Comparison of ENCODE assay signal across 7 mouse cellular contexts in genomic region chrX:155337905-155338721, GRCm38 (mm10). TPM values are rescaled to one million over a fixed set of nuclear protein-coding genes. Genes with fewer than 3 reads are reported as not detected.
A peak's percentile ranks its signal among the peaks of the same experiment; 100 is the strongest.
DNase-seq lines count a peak whose midpoint lies in the region; ATAC-seq lines count a peak whose summit lies in the region.

No protein-coding gene starts in this region.

- H3K4me3 ChIP-seq in intestine, embryonic 14.5 days (ENCODE audit: low read depth, low read length): peak overlapping the region; percentile 52
- H3K4me3 ChIP-seq in midbrain, embryonic 11.5 days (ENCODE audit: low read depth, low read length): peak overlapping the region; percentile 53

- 19% methylated on average over 48 of the region's 49 CpGs for WGBS in intestine, embryonic 14.5 days
- WGBS in midbrain, embryonic 11.5 days: 16% methylated on average over 40 of the region's 49 CpGs

- no peaks in the 10 kb centered on the region for H3K27me3 ChIP-seq in intestine, embryonic 14.5 days (replicated peaks; ENCODE audit: control insufficient read depth, insufficient read depth, low read length)
- H3K27me3 ChIP-seq in midbrain, embryonic 11.5 days (ENCODE audit: control insufficient read depth, insufficient read depth, low read length): no peaks in the 10 kb centered on the region

- H3K4me1 ChIP-seq in intestine, embryonic 14.5 days (replicated peaks; ENCODE audit: control insufficient read depth, insufficient read depth, low read length): no peaks in the 10 kb centered on the region
- no peaks in the 10 kb centered on the region for H3K4me1 ChIP-seq in midbrain, embryonic 11.5 days (ENCODE audit: control insufficient read depth, insufficient read depth, low read length)

- H3K9ac ChIP-seq in intestine, embryonic 14.5 days (ENCODE audit: low read length): peak overlapping the region; percentile 60
- H3K9ac ChIP-seq in midbrain, embryonic 11.5 days (ENCODE audit: low read length): peak overlapping the region; percentile 75

- intact Hi-C loops in gastrocnemius, postnatal 14 days (cut with DNase I; ENCODE audit: low total_unique reads): no loop called here
- intact Hi-C loops in left cerebral cortex, postnatal 36 days (cut with DNase I): no loop called here

- peak; percentile 97 for ATAC-seq in intestine, embryonic 14.5 days (replicated peaks; ENCODE audit: low FRiP score, low TSS enrichment, low read depth)
- peak; percentile 99 for ATAC-seq in midbrain, embryonic 11.5 days (ENCODE audit: low FRiP score)

- no peaks in the 10 kb centered on the region; the same call in 1 of the 2 replicates for H3K36me3 ChIP-seq in intestine, embryonic 14.5 days (ENCODE audit: control insufficient read depth, insufficient read depth, low read length)
- H3K36me3 ChIP-seq in midbrain, embryonic 11.5 days (ENCODE audit: control insufficient read depth, insufficient read depth, low read length): no peaks in the 10 kb centered on the region

- H3K27ac ChIP-seq in intestine, embryonic 14.5 days (ENCODE audit: low read depth): peak overlapping the region; percentile 81
- peak overlapping the region; percentile 65 for H3K27ac ChIP-seq in midbrain, embryonic 11.5 days (ENCODE audit: low read depth, low read length)

- H3K9me3 ChIP-seq in intestine, embryonic 14.5 days (ENCODE audit: control insufficient read depth, low read length): no peaks in the 10 kb centered on the region
- no peaks in the 10 kb centered on the region for H3K9me3 ChIP-seq in midbrain, embryonic 11.5 days (ENCODE audit: control insufficient read depth, low read length)

- DNase-seq in adrenal gland, adult (ENCODE audit: inconsistent age in 2 of 2, low spot score in 1 of 2): peak; percentile 86 to 89
- DNase-seq in embryo, embryonic 10 days (ENCODE audit: low spot score): peak; percentile 81
- DNase-seq in gastrocnemius, postnatal 14 days: peak; percentile 80
- peak; percentile 83 for DNase-seq in intestine, embryonic 14.5 days (ENCODE audit: low spot score)
- peak; percentile 60 to 76 for DNase-seq in left cerebral cortex, postnatal 36 days (ENCODE audit: low spot score in 2 of 2)
- peak; percentile 95 for DNase-seq in midbrain, embryonic 11.5 days (ENCODE audit: low spot score, missing footprints)
- DNase-seq in skeletal muscle tissue, adult 2 months (ENCODE audit: low read depth, low spot score): peak; percentile 67

- peak overlapping the region; percentile 46 for H3K4me2 ChIP-seq in intestine, embryonic 14.5 days (ENCODE audit: low read length)
- peak overlapping the region; percentile 41 for H3K4me2 ChIP-seq in midbrain, embryonic 11.5 days

RNA-seq across cellular contexts. Expression of gene Prdx4, which starts 2.4 kb away (rescaled TPM):
- total RNA-seq in gastrocnemius, postnatal 14 days (2021): 10 to 100 TPM; 22.8 to 24.3 TPM
- 269 and 282 TPM in 2 replicates for polyA plus RNA-seq in intestine, embryonic 14.5 days (2014; fragmentation: Nextera tagmentation; extraction: Ambion mirVana)
- total RNA-seq in left cerebral cortex, postnatal 36 days (2021): 10 to 100 TPM; 24.5 to 30.6 TPM
- polyA plus RNA-seq in midbrain, embryonic 11.5 days (2014; fragmentation: Nextera tagmentation; extraction: Ambion mirVana): 271 and 282 TPM in 2 replicates

Comparison
In these comparisons a context has a peak if more than half of its experiments do, and no peak if none do; other contexts are left out.
1. Peak in every context shown above with its lines: DNase-seq, ATAC-seq, H3K4me3 ChIP-seq and H3K27ac ChIP-seq.